Mouse (Mus musculus) midbrain, embryonic 16.5 days (tissue): ENCODE results near the gene Cldn10. TPM values are rescaled to one million over a fixed set of nuclear protein-coding genes. Genes with fewer than 3 reads are reported as not detected.

Experiments
- ATAC-seq: fragments of 200-750 bp; cut with Nextera tagmentation; 2 replicates; pipeline ENCODE4 v1.8.0; 2017; ENCODE audit warnings: moderate TSS enrichment
- H3K27ac ChIP-seq: fragments of 300-500 bp; sonication (generic); 2 replicates; pipeline ENCODE4 v1.5.1; 2014; ENCODE audit warnings: mild to moderate bottlenecking, low read length, mixed read lengths
- H3K27me3 ChIP-seq: fragments of 300-500 bp; sonication (generic); 2 replicates; pipeline ENCODE4 v1.6.1; 2014; ENCODE audit warnings: low read depth, low read length, mixed read lengths; ENCODE audit not compliant: control insufficient read depth, insufficient read depth
- H3K36me3 ChIP-seq: fragments of 300-500 bp; sonication (generic); 2 replicates; pipeline ENCODE4 v1.6.1; 2014; ENCODE audit warnings: mild to moderate bottlenecking, low read length, moderate library complexity, mixed read lengths; ENCODE audit not compliant: control insufficient read depth, insufficient read depth
- H3K4me1 ChIP-seq: fragments of 300-500 bp; sonication (generic); 2 replicates; pipeline ENCODE4 v1.6.1; 2014; ENCODE audit warnings: mild to moderate bottlenecking, low read length, mixed read lengths; ENCODE audit not compliant: control insufficient read depth, insufficient read depth
- H3K4me2 ChIP-seq: fragments of 300-500 bp; sonication (generic); 2 replicates; pipeline ENCODE4 v1.6.1; 2014; ENCODE audit warnings: mild to moderate bottlenecking, low read length, mixed read lengths
- H3K4me3 ChIP-seq: fragments of 300-500 bp; sonication (generic); 2 replicates; pipeline ENCODE4 v1.5.1; 2014; ENCODE audit warnings: low read depth, mild to moderate bottlenecking, low read length, moderate library complexity, mixed read lengths
- H3K9ac ChIP-seq: fragments of 300-500 bp; sonication (generic); 2 replicates; pipeline ENCODE4 v1.6.1; 2014; ENCODE audit warnings: low read depth, low read length, mixed read lengths
- H3K9me3 ChIP-seq: fragments of 300-500 bp; sonication (generic); replicated peaks from 2 replicates; pipeline ENCODE4 v1.6.1; 2014; ENCODE audit warnings: mild to moderate bottlenecking, low read length, mixed read lengths; ENCODE audit not compliant: control insufficient read depth, poor library complexity, severe bottlenecking
- WGBS: fragments of 180-500 bp; shearing (Covaris S2); extraction: QIAGEN DNeasy Blood & Tissue Kit; methylation state at CpG from one replicate; pipeline ENCODE4 v1.1.7; 2014; 5-methylcytosine and 5-hydroxymethylcytosine counted together
- polyA plus RNA-seq: library from polyadenylated mRNA; unstranded; fragments of >200 nt; fragmentation: Nextera tagmentation; extraction: Ambion mirVana; gene quantifications from 2 replicates; pipeline ENCODE4 v1.2.1, GENCODE M21; 2015

The Cldn10 gene
- polyA plus RNA-seq, 1 experiment from 2014 or later = 7.2 TPM

DNA sequence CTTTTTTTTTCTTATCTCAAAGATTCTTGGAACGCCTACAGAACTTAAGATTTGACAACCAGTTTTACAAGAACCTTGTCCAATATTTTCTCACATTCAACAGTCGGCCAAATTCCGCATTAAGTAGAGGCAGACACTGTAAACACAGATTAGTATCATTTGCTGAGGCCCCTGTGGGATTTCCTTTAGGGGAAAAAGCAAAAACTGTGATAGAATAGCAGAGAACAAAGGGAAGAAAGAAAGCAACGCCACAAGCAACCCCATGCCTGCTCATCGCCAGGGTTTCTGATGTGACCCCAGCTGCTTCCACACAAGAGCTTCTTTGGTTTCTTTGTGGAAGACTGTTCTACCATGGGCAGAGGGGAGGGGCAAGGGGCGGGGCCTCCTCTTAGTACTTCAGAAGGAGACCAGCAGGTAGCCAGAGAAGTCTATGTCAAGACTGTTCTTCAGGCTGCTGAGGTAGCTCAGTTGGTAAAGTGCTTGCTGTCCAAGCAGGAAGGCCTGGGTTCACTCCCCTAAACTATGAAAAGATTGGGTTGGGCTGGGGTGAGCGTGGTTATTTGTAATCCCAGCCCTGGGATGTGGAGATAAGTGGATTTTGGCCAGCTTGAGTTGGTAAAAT lies 39.7 kb downstream of the Cldn10 start:
- no peaks in the 10 kb centered on the region for H3K27me3 ChIP-seq
- 0 out of 2 replicates have a peak, but pooled peaks cover 3% of the 10 kb centered on the region for H3K4me1 ChIP-seq
- WGBS = 19% methylated on average over 7 of the region's 7 CpGs

DNA sequence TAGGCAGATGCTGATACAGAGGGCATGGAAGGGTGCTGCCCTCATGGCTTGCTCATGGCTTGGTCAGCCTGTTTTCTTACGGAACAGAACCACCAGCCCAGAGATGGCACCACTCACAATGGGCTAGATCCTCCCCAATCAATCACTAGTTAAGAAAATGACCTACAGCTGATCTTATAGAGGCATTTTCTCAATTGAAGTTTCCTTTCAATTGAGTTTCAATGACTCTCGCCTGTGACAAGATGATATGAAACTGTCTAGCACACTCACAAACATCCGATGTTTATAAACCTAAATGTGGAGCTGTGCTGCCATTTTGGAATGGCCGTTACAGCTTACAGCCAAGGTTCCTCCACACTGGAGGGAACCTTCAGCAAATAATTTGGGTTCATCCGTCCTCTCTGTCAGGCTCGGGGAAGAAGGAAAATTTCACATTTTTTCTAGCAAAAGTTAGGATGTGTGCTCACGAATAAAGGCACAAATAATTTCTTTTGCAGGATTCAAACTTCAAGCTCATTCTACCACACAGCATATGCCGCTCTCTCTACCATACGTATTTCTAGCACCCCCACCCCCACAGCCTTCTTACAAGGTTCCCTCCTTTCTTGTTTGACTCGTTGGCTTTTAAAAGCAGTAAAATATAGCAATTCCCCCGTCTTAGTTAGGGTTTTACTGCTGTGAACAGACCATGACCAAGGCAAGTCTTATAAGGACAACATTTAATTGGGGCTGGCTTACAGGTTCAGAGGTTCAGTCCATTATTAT lies 41.8 kb downstream of the Cldn10 start:
- Histone ChIP-seq H3K4me3 (no peak overlapping the region), H3K36me3 (no peaks in the 10 kb centered on the region), H3K27me3 (no peaks in the 10 kb centered on the region), H3K9ac (no peak overlapping the region), H3K9me3 (no peaks in the 10 kb centered on the region), H3K4me1 (0 out of 2 replicates have a peak, but pooled peaks cover 3% of the 10 kb centered on the region), H3K4me2 (no peak overlapping the region), H3K27ac (no peak overlapping the region)
- no peak for ATAC-seq
- 93% methylated on average over 11 of the region's 11 CpGs for WGBS

More for the DNA sequence above, 39.7 kb downstream of the Cldn10 start:
- ATAC-seq = no peak
- no peak overlapping the region for H3K4me3 ChIP-seq
- no peaks in the 10 kb centered on the region for H3K36me3 ChIP-seq
- H3K9ac ChIP-seq = no peak overlapping the region
- no peaks in the 10 kb centered on the region for H3K9me3 ChIP-seq
- no peak overlapping the region for H3K27ac ChIP-seq
- no peak overlapping the region for H3K4me2 ChIP-seq

- WGBS = 83% methylated on average over 4 of the region's 4 CpGs
Measured at GRCm38 (mm10) chr14:118831597-118831996, 43.9 kb downstream of the Cldn10 start.

GRCm38 (mm10) chr14:118833241-118833640 lies 45.5 kb downstream of the Cldn10 start:
- ATAC-seq = no peak
- WGBS = 83% methylated on average over 6 of the region's 6 CpGs

More at GRCm38 (mm10) chr14:118831597-118831996, 43.9 kb downstream of the Cldn10 start:
- Histone ChIP-seq H3K4me2 (no peak overlapping the region), H3K27me3 (no peaks in the 10 kb centered on the region), H3K27ac (no peak overlapping the region), H3K9me3 (no peaks in the 10 kb centered on the region), H3K9ac (no peak overlapping the region), H3K4me1 (0 out of 2 replicates have a peak, but pooled peaks cover 3% of the 10 kb centered on the region), H3K4me3 (no peak overlapping the region), H3K36me3 (no peaks in the 10 kb centered on the region)
- no peak for ATAC-seq

DNA sequence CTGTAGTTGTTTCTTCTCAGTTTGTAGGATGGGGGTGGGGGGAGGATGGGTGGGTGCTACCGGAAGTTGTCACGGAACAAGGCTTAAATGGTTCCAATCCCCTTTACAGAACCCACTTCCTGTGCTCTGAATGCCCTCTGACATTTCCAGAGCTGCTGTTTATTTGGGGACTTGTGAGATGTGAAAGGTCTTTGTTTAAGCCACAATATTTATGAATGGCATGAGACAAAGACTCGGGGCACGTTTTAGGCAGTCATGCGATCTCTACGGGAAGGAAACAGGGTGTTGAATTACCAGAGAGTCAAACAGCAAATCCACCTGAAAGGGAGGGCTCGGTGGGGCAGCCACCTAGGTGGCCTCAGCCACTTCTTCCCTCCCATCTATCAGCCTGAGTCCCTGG lies 46.6 kb downstream of the Cldn10 start:
- ATAC-seq = no peak
- 12% methylated on average over 7 of the region's 7 CpGs for WGBS

More at GRCm38 (mm10) chr14:118833241-118833640, 45.5 kb downstream of the Cldn10 start:
- no peaks in the 10 kb centered on the region for H3K9me3 ChIP-seq
- H3K9ac ChIP-seq = no peak overlapping the region
- H3K27ac ChIP-seq = no peak overlapping the region
- no peak overlapping the region for H3K4me3 ChIP-seq
- no peak overlapping the region for H3K4me2 ChIP-seq
- no peaks in the 10 kb centered on the region for H3K27me3 ChIP-seq
- no peaks in the 10 kb centered on the region for H3K4me1 ChIP-seq
- no peaks in the 10 kb centered on the region for H3K36me3 ChIP-seq

DNA sequence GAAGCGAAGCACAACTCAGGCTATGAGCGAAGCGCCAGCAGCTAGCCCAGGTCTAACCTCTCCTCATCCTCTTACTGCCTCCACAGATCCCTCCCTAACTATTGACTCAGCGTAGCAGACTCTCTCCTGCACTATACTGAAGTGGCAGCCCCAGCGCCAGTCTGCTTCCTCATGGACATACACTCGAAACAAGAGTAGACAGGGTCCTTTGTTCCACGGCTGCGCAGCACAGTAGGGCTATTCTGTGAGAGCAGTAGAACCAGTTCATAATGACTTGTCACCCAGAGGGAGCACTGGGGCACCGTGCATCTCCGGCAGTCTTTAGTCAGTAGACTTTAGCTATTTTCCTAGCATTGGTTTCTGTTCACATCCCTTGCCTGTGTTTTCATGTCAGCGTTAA lies 48.4 kb downstream of the Cldn10 start:
- Histone ChIP-seq H3K9ac (no peak overlapping the region), H3K4me2 (no peak overlapping the region), H3K27ac (no peak overlapping the region), H3K27me3 (no peaks in the 10 kb centered on the region), H3K9me3 (no peaks in the 10 kb centered on the region), H3K36me3 (no peaks in the 10 kb centered on the region), H3K4me1 (no peaks in the 10 kb centered on the region), H3K4me3 (no peak overlapping the region)
- no peak for ATAC-seq
- 87% methylated on average over 11 of the region's 11 CpGs for WGBS

More for the DNA sequence above, 46.6 kb downstream of the Cldn10 start:
- no peaks in the 10 kb centered on the region for H3K36me3 ChIP-seq
- H3K27me3 ChIP-seq = no peaks in the 10 kb centered on the region
- H3K9me3 ChIP-seq = no peaks in the 10 kb centered on the region
- no peak overlapping the region for H3K4me3 ChIP-seq
- no peak overlapping the region for H3K27ac ChIP-seq
- H3K4me1 ChIP-seq = no peaks in the 10 kb centered on the region
- H3K4me2 ChIP-seq = no peak overlapping the region
- no peak overlapping the region for H3K9ac ChIP-seq

GRCm38 (mm10) chr14:118836754-118837153 lies 49.0 kb downstream of the Cldn10 start:
- no peaks in the 10 kb centered on the region for H3K36me3 ChIP-seq
- H3K4me1 ChIP-seq = no peaks in the 10 kb centered on the region
- no peak overlapping the region for H3K4me3 ChIP-seq
- H3K9ac ChIP-seq = no peak overlapping the region
- no peak overlapping the region for H3K4me2 ChIP-seq
- no peak for ATAC-seq
- no peaks in the 10 kb centered on the region for H3K27me3 ChIP-seq
- H3K9me3 ChIP-seq = no peaks in the 10 kb centered on the region
- H3K27ac ChIP-seq = no peak overlapping the region
- 97% methylated on average over 7 of the region's 7 CpGs for WGBS

DNA sequence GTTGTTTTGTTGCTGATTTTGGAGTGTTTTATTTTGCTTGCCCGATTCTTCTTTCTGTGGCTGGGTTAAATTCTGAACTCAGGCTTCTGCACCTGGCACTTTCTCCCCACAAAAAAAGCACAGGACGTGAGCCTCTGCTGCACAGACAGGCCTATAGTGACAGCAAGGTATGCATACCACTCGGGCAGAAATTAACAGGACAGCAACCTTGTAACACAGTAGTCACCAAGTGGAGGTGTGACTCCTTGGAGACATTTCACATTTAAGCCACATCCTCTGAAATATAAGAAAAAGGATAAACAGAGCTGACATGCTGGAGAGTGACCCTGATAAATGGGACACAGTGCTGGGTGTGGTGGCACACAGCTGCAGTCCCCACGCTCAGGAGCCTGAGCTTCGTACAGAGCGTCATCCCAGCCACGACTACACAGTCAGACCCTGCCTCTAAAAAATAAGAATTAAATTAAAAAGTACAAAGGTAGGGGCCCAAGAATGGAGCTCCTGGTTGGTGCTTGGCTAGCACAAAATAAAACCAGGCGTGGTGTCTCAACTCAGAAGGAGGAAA lies 50.9 kb downstream of the Cldn10 start:
- no peaks in the 10 kb centered on the region for H3K4me1 ChIP-seq
- H3K27me3 ChIP-seq = no peaks in the 10 kb centered on the region
- ATAC-seq = no peak
- no peaks in the 10 kb centered on the region for H3K36me3 ChIP-seq
- no peaks in the 10 kb centered on the region for H3K9me3 ChIP-seq
- no peak overlapping the region for H3K4me3 ChIP-seq
- no peak overlapping the region for H3K27ac ChIP-seq
- H3K4me2 ChIP-seq = no peak overlapping the region
- 77% methylated on average over 8 of the region's 8 CpGs for WGBS
- no peak overlapping the region for H3K9ac ChIP-seq

DNA sequence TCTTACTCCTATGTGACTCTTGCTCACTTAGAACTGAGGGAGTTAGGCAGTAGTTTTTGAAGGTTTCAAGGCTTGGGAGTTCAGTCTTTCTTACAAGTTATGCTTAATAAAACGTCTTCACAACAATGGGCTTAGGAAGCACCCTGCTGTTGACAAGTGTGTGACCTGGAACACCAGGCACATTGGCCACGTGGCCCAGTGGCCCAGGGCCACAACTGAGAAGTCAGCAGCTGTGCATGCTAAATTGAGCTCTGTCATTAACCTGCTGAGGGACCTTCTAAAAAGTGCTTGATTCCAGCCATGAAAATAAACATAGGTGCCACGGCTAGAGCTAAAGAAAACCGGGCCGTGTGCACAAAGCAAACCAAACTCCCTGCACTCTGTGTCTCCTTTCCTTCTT lies 51.7 kb downstream of the Cldn10 start:
- Histone ChIP-seq H3K4me3 (no peak overlapping the region), H3K27ac (no peak overlapping the region)
- ATAC-seq = no peak

More for the DNA sequence above, 51.7 kb downstream of the Cldn10 start:
- H3K4me2 ChIP-seq = no peak overlapping the region
- no peaks in the 10 kb centered on the region for H3K36me3 ChIP-seq
- WGBS = 43% methylated on average over 5 of the region's 5 CpGs
- H3K4me1 ChIP-seq = no peaks in the 10 kb centered on the region
- H3K27me3 ChIP-seq = no peaks in the 10 kb centered on the region
- no peak overlapping the region for H3K9ac ChIP-seq
- H3K9me3 ChIP-seq = no peaks in the 10 kb centered on the region
